Mouse (Mus musculus) kidney, adult 11 months (tissue): ENCODE results near the gene Rnase4.

Source experiments
- DNase-seq: peaks from one replicate; pipeline ENCODE4 v3.0.0; 2022

Gene Rnase4

GRCm38 (mm10) chr14:51129624-51129975 lies 38.7 kb downstream of the Rnase4 start:
- no peak for DNase-seq

GRCm38 (mm10) chr14:51130315-51130940 lies 39.6 kb downstream of the Rnase4 start:
- no peak for DNase-seq

- no peak for DNase-seq
These were observed 40.4 kb downstream of the Rnase4 start for GRCm38 (mm10) chr14:51131086-51131815.

- no peak for DNase-seq
These were observed 41.5 kb downstream of the Rnase4 start for GRCm38 (mm10) chr14:51132372-51132771.

- DNase-seq, result no peak
These were observed 49.5 kb downstream of the Rnase4 start for GRCm38 (mm10) chr14:51140342-51140741.

GRCm38 (mm10) chr14:51142119-51142518 lies 51.2 kb downstream of the Rnase4 start:
- DNase-seq, result no peak

- DNase-seq, result no peak
These were observed 51.7 kb downstream of the Rnase4 start for GRCm38 (mm10) chr14:51142568-51142967.

- DNase-seq, result no peak
These were observed 52.4 kb downstream of the Rnase4 start for GRCm38 (mm10) chr14:51143287-51143686.

- no peak for DNase-seq
These were observed 53.1 kb downstream of the Rnase4 start for GRCm38 (mm10) chr14:51143937-51144336.

GRCm38 (mm10) chr14:51144451-51144850 lies 53.6 kb downstream of the Rnase4 start:
- DNase-seq, result no peak

GRCm38 (mm10) chr14:51145521-51145920 lies 54.6 kb downstream of the Rnase4 start:
- DNase-seq, result no peak

GRCm38 (mm10) chr14:51146685-51147084 lies 55.8 kb downstream of the Rnase4 start, which contains the start of gene Rnase1:
Gene Rnase1 (minus strand): TSS chr14:51146785.
- DNase-seq, result no peak

GRCm38 (mm10) chr14:51148006-51148405 lies 57.1 kb downstream of the Rnase4 start:
- no peak for DNase-seq

- no peak for DNase-seq
These were observed 58.3 kb downstream of the Rnase4 start for GRCm38 (mm10) chr14:51149164-51149563.

GRCm38 (mm10) chr14:51150206-51150831 lies 59.4 kb downstream of the Rnase4 start:
- no peak for DNase-seq

- DNase-seq, result no peak
These were observed 61.5 kb downstream of the Rnase4 start for GRCm38 (mm10) chr14:51152249-51152870.
